Mouse (Mus musculus): ENCODE results near the gene Pam. TPM values are rescaled to one million over a fixed set of nuclear protein-coding genes. Genes with fewer than 3 reads are reported as not detected.

The Pam gene
- polyA plus RNA-seq, 1 experiment from 2014 or later: 34.4 TPM

DNA sequence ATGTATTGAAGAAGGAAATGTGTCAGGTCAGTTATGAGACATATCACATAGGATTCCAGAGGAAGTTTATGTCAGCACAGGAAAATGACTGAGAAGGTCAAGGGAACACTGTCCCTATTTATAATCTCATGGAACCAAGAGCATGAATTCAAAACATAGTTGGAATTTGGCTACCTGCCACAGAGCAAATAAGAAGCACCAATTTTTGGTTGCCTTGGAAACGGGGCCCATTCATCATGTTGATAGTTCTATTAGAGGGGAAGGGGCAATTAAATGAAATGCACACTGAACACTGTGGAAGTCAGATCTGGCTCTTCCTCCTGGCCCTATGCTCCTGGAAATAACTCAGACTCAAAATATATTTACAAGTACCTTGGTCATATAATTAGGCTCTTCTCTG, 173.6 kb downstream of the Pam start:
- WGBS: 87% methylated on average over 1 of the region's 1 CpGs
- ATAC-seq (ENCODE audit: low FRiP score) (no peak), DNase-seq (ENCODE audit: low spot score) (no peak)
- Histone ChIP-seq H3K9me3 (ENCODE audit: control insufficient read depth, low read length) (no peaks in the 10 kb centered on the region), H3K27me3 (ENCODE audit: control insufficient read depth, insufficient read depth, low read length) (no peaks in the 10 kb centered on the region), H3K27ac (no peak overlapping the region), H3K4me3 (replicated peaks; ENCODE audit: low read length) (no peak overlapping the region), H3K4me1 (replicated peaks; ENCODE audit: control insufficient read depth, insufficient read depth, low read length) (peaks cover 10% of the 10 kb centered on the region), H3K36me3 (replicated peaks; ENCODE audit: control insufficient read depth, insufficient read depth) (no peaks in the 10 kb centered on the region), H3K4me2 (replicated peaks) (no peak overlapping the region), H3K9ac (no peak overlapping the region)

DNA sequence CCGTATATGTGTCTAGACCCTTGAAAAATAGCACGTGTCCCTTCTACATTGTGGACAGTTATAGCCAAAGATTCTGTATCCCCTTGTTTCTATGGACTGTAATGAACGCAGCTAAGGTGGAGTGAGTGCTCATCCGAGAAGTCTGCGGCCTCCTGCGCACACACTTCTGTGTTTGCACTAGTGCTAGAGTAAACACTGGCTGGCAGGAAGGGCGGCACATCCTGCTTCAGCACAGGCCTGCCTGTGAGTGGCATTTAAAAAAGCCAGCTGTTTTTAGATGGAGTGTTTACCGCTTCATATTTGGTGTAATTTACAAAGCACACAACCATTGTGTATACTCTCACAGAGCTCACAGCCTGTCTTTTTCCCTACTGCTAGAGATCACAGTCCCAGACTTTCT, 177.0 kb downstream of the Pam start:
- H3K27me3 ChIP-seq (ENCODE audit: control insufficient read depth, insufficient read depth, low read length): no peaks in the 10 kb centered on the region
- H3K4me3 ChIP-seq (replicated peaks; ENCODE audit: low read length): no peak overlapping the region
- no peak overlapping the region for H3K27ac ChIP-seq
- WGBS: 86% methylated on average over 8 of the region's 8 CpGs
- ATAC-seq (ENCODE audit: low FRiP score) (peak; percentile 51; the same call in 1 of the 2 replicates), DNase-seq (ENCODE audit: low spot score) (no peak)
- H3K4me2 ChIP-seq (replicated peaks): no peak overlapping the region
- no peaks in the 10 kb centered on the region for H3K36me3 ChIP-seq (replicated peaks; ENCODE audit: control insufficient read depth, insufficient read depth)
- H3K4me1 ChIP-seq (replicated peaks; ENCODE audit: control insufficient read depth, insufficient read depth, low read length): peaks cover 5% of the 10 kb centered on the region; the same call in 1 of the 2 replicates
- no peaks in the 10 kb centered on the region for H3K9me3 ChIP-seq (ENCODE audit: control insufficient read depth, low read length)
- no peak overlapping the region for H3K9ac ChIP-seq

DNA sequence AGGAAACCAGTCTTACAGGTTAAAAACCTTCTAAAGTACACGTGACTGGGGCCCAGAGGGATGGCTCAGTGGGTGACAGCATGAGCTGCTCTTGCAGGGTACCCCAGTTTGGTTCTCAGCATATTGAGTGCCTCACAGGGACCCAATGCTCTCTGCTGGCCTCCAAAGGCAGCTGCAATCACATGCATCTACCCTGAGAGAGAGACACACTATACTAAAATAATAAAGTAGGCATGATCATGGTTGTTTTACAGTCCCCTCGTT, 178.5 kb downstream of the Pam start:
- Histone ChIP-seq H3K4me3 (replicated peaks; ENCODE audit: low read length) (no peak overlapping the region), H3K9me3 (ENCODE audit: control insufficient read depth, low read length) (no peaks in the 10 kb centered on the region), H3K4me2 (replicated peaks) (no peak overlapping the region), H3K9ac (no peak overlapping the region), H3K36me3 (replicated peaks; ENCODE audit: control insufficient read depth, insufficient read depth) (no peaks in the 10 kb centered on the region), H3K4me1 (replicated peaks; ENCODE audit: control insufficient read depth, insufficient read depth, low read length) (peaks cover 2% of the 10 kb centered on the region; the same call in 1 of the 2 replicates), H3K27ac (peak overlapping the region; percentile 60; the same call in 1 of the 2 replicates), H3K27me3 (ENCODE audit: control insufficient read depth, insufficient read depth, low read length) (no peaks in the 10 kb centered on the region)
- 78% methylated on average over 2 of the region's 2 CpGs for WGBS
- ATAC-seq (ENCODE audit: low FRiP score) (no peak), DNase-seq (ENCODE audit: low spot score) (no peak)

DNA sequence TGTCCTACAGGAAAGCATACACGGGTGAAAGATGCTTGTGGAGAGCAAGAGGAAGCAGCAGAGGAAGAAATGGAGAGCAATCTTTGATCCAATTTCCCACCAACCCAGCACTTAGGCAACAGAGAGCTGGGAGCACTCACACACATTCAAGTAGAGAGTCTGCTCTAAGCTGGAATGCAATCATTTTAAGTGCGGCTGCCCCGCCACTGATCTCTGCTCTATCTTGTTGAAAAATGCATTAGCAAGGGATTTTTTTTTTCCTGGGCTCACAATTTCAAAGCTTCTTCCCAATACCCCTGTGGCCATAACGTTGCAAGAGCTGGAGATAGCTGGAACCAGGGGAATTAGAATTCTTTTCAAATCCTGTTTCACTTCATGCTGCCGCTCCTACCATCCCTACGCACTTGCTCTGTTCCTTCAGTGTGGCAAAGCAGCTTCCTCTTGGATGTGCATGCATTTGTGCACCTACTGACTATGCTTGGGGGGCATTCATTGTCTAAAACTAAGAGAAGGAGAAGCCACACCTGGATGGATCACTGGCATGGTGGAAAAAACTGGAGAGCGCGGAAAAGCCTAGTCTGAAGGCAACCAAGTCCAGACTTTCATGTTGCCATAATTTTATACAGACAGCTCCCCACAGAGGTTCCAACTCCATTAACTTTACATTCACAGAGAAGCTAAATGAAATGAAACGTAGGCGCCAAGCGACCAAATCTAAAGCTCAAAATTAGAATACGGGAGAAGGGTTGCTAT, 179.1 kb downstream of the Pam start:
- 73% methylated on average over 12 of the region's 12 CpGs for WGBS
- no peak for ATAC-seq (ENCODE audit: low FRiP score)
- H3K4me2 ChIP-seq (replicated peaks): no peak overlapping the region
- no peaks in the 10 kb centered on the region for H3K9me3 ChIP-seq (ENCODE audit: control insufficient read depth, low read length)
- no peak overlapping the region for H3K9ac ChIP-seq
- H3K36me3 ChIP-seq (replicated peaks; ENCODE audit: control insufficient read depth, insufficient read depth): no peaks in the 10 kb centered on the region
- no peak for DNase-seq (ENCODE audit: low spot score)
- H3K27ac ChIP-seq: peak overlapping the region; percentile 60
- H3K4me1 ChIP-seq (replicated peaks; ENCODE audit: control insufficient read depth, insufficient read depth, low read length): no peaks in the 10 kb centered on the region
- H3K27me3 ChIP-seq (ENCODE audit: control insufficient read depth, insufficient read depth, low read length): no peaks in the 10 kb centered on the region
- no peak overlapping the region for H3K4me3 ChIP-seq (replicated peaks; ENCODE audit: low read length)

DNA sequence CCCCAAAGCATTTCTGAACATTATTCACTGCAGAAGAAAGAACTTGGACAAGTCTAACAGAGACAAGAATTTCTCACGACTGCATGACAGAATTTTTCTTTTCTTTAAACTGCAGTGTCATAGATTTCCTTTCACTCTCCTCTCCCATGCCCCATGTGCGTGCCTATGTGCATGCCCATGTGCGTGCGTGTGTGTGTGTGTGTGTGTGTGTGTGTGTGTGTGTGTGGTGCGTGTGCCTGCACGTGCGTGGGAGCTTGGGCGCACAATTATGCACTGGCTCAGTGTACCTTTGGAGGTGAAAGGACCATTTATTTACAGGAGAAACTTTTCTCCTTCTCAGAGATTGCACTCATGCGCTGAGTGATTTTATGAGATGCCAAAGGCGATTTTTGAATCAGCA, 179.7 kb downstream of the Pam start:
- ATAC-seq (ENCODE audit: low FRiP score) (no peak), DNase-seq (ENCODE audit: low spot score) (no peak)
- 83% methylated on average over 10 of the region's 10 CpGs for WGBS
- Histone ChIP-seq H3K36me3 (replicated peaks; ENCODE audit: control insufficient read depth, insufficient read depth) (no peaks in the 10 kb centered on the region), H3K27me3 (ENCODE audit: control insufficient read depth, insufficient read depth, low read length) (no peaks in the 10 kb centered on the region), H3K27ac (peak overlapping the region; percentile 60; the same call in 1 of the 2 replicates), H3K4me1 (replicated peaks; ENCODE audit: control insufficient read depth, insufficient read depth, low read length) (no peaks in the 10 kb centered on the region), H3K4me2 (replicated peaks) (no peak overlapping the region), H3K9ac (no peak overlapping the region), H3K4me3 (replicated peaks; ENCODE audit: low read length) (no peak overlapping the region), H3K9me3 (ENCODE audit: control insufficient read depth, low read length) (no peaks in the 10 kb centered on the region)

DNA sequence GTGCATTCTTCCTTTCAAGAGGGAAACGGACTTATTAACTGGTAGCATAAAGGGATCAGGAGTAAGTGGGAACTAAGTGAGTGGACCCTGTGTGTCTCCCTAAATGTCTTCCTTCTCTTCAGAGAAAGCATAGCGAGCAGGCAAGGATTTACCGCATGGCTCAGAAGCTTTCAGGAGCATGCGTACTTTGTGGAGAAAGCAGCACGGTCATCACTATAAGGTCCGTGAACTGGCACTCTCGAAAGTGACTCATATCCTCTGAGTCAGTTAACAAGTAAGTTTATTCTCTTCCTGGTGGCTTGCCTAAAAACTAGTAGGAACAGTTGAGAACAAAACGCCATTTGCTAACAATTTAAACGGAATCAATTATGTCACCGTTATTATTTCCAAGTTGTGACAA, 184.6 kb downstream of the Pam start:
- no peaks in the 10 kb centered on the region for H3K4me1 ChIP-seq (replicated peaks; ENCODE audit: control insufficient read depth, insufficient read depth, low read length)
- H3K4me3 ChIP-seq (replicated peaks; ENCODE audit: low read length): no peak overlapping the region
- no peak overlapping the region for H3K9ac ChIP-seq
- no peaks in the 10 kb centered on the region for H3K36me3 ChIP-seq (replicated peaks; ENCODE audit: control insufficient read depth, insufficient read depth)
- H3K4me2 ChIP-seq (replicated peaks): no peak overlapping the region
- no peak overlapping the region for H3K27ac ChIP-seq
- no peak for DNase-seq (ENCODE audit: low spot score)
- H3K9me3 ChIP-seq (ENCODE audit: control insufficient read depth, low read length): no peaks in the 10 kb centered on the region
- WGBS: 92% methylated on average over 10 of the region's 10 CpGs
- no peak for ATAC-seq (ENCODE audit: low FRiP score)
- H3K27me3 ChIP-seq (ENCODE audit: control insufficient read depth, insufficient read depth, low read length): no peaks in the 10 kb centered on the region

DNA sequence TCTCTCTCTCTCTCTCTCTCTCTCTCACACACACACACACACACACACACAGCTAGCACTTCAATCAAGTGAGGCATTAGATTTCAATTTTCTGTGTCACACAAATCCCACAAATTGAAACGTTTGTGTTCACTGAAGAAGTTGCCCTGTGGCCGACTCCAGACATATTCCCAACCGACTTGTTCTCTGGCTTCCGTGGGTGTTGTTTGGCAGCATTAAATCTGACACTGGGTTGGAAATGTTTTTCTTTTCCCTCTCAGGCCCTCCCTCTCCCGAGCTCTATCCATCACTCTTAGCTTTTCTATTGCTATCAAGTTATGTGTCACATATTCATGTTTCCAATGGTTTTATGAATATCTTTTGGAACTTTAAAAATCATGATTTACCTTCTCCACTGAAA, 185.9 kb downstream of the Pam start:
- H3K27me3 ChIP-seq (ENCODE audit: control insufficient read depth, insufficient read depth, low read length): no peaks in the 10 kb centered on the region
- H3K9me3 ChIP-seq (ENCODE audit: control insufficient read depth, low read length): no peaks in the 10 kb centered on the region
- no peak overlapping the region for H3K4me2 ChIP-seq (replicated peaks)
- 75% methylated on average over 5 of the region's 5 CpGs for WGBS
- DNase-seq (ENCODE audit: low spot score) (no peak), ATAC-seq (ENCODE audit: low FRiP score) (no peak)
- H3K27ac ChIP-seq: no peak overlapping the region
- H3K4me1 ChIP-seq (replicated peaks; ENCODE audit: control insufficient read depth, insufficient read depth, low read length): no peaks in the 10 kb centered on the region
- H3K9ac ChIP-seq: no peak overlapping the region
- H3K36me3 ChIP-seq (replicated peaks; ENCODE audit: control insufficient read depth, insufficient read depth): no peaks in the 10 kb centered on the region
- no peak overlapping the region for H3K4me3 ChIP-seq (replicated peaks; ENCODE audit: low read length)

DNA sequence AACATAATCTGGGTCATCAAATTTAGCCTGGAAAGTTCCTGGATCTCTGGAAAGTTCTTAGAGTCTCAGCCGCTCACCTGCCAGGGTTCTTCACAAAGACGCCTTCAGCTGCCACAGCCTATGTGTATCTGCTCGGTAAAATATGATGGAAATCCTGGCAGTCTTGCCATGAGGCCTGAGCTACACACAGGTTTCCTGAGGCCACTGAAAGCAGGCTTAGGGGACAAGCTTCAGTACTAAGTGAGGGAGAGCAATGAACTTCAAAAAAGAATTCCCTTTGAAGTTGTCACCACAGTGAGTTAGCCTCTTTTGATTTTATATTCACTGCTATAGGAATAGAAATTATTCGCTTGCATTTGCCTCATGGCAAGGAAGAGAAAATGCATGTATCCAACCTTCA, 186.7 kb downstream of the Pam start:
- H3K4me2 ChIP-seq (replicated peaks): no peak overlapping the region
- no peaks in the 10 kb centered on the region for H3K36me3 ChIP-seq (replicated peaks; ENCODE audit: control insufficient read depth, insufficient read depth)
- no peaks in the 10 kb centered on the region for H3K4me1 ChIP-seq (replicated peaks; ENCODE audit: control insufficient read depth, insufficient read depth, low read length)
- no peaks in the 10 kb centered on the region for H3K9me3 ChIP-seq (ENCODE audit: control insufficient read depth, low read length)
- no peak overlapping the region for H3K27ac ChIP-seq
- H3K9ac ChIP-seq: no peak overlapping the region
- H3K4me3 ChIP-seq (replicated peaks; ENCODE audit: low read length): no peak overlapping the region
- ATAC-seq (ENCODE audit: low FRiP score): no peak
- H3K27me3 ChIP-seq (ENCODE audit: control insufficient read depth, insufficient read depth, low read length): no peaks in the 10 kb centered on the region
- no peak for DNase-seq (ENCODE audit: low spot score)
- 95% methylated on average over 4 of the region's 4 CpGs for WGBS

DNA sequence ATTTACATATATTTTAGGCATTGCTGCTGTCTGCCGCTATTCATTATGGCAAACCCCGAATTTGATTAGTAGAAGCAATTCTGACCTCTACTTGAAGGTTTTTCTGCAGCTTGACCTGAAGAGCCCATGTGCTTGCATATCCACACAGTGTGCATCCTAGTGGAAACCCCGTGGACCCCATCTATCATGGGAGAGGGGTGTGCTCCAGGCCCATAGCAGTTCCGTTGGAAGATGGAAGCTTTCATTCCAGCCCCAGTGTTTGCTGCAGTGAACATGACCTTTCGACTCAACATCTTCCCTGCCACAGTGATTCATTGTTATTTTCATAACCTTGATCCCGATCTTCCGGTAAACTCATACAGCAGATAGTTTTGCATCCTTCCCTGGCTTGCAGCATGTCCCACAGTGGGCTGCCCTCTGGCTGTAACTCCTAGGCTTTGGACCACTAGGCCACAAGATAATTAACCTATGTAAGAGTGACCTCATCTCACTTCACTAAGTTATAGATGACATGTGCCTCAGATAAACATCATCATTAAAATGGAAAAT, 191.5 kb downstream of the Pam start:
- no peaks in the 10 kb centered on the region for H3K9me3 ChIP-seq (ENCODE audit: control insufficient read depth, low read length)
- no peaks in the 10 kb centered on the region for H3K27me3 ChIP-seq (ENCODE audit: control insufficient read depth, insufficient read depth, low read length)
- H3K27ac ChIP-seq: no peak overlapping the region
- ATAC-seq (ENCODE audit: low FRiP score) (no peak), DNase-seq (ENCODE audit: low spot score) (no peak)
- H3K4me2 ChIP-seq (replicated peaks): no peak overlapping the region
- H3K9ac ChIP-seq: no peak overlapping the region
- no peaks in the 10 kb centered on the region for H3K4me1 ChIP-seq (replicated peaks; ENCODE audit: control insufficient read depth, insufficient read depth, low read length)
- WGBS: 79% methylated on average over 7 of the region's 7 CpGs
- H3K36me3 ChIP-seq (replicated peaks; ENCODE audit: control insufficient read depth, insufficient read depth): no peaks in the 10 kb centered on the region
- H3K4me3 ChIP-seq (replicated peaks; ENCODE audit: low read length): no peak overlapping the region

DNA sequence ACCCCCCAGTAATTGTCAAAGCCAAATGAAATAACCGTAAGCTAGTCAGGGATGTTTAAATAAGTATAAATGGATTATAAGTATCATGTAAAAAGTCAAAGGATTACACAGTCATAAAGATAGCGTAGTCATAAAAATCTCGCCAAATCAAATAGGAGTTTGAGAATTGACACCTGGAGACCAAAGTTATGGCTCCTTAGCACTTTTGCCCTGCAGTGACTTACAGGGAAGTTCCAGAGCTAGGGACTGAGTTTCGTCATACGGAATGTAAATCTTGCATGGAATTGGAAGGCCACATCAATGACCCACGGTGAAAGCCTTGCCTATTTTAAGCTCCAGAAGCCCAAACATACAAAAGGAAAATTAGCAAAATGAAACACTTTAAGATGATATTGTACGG, 192.6 kb downstream of the Pam start:
- 94% methylated on average over 7 of the region's 7 CpGs for WGBS
- Histone ChIP-seq H3K9ac (no peak overlapping the region), H3K4me2 (replicated peaks) (no peak overlapping the region), H3K36me3 (replicated peaks; ENCODE audit: control insufficient read depth, insufficient read depth) (no peaks in the 10 kb centered on the region), H3K9me3 (ENCODE audit: control insufficient read depth, low read length) (no peaks in the 10 kb centered on the region), H3K4me3 (replicated peaks; ENCODE audit: low read length) (no peak overlapping the region), H3K27ac (no peak overlapping the region), H3K27me3 (ENCODE audit: control insufficient read depth, insufficient read depth, low read length) (no peaks in the 10 kb centered on the region), H3K4me1 (replicated peaks; ENCODE audit: control insufficient read depth, insufficient read depth, low read length) (no peaks in the 10 kb centered on the region)
- ATAC-seq (ENCODE audit: low FRiP score): no peak
- no peak for DNase-seq (ENCODE audit: low spot score)
